Mouse (Mus musculus): Measurements from ENCODE around the gene Col26a1. TPM values are rescaled to one million over a fixed set of nuclear protein-coding genes. Genes with fewer than 3 reads are reported as not detected.
"Not testable (repeated sequence)": the region's sequence is repeated elsewhere in the genome, so short reads cannot be mapped to it uniquely, and the experiment has no call there.

Col26a1 gene
- total and polyA plus RNA-seq, 3 experiments: 0.72 TPM; not detected in 2

DNA sequence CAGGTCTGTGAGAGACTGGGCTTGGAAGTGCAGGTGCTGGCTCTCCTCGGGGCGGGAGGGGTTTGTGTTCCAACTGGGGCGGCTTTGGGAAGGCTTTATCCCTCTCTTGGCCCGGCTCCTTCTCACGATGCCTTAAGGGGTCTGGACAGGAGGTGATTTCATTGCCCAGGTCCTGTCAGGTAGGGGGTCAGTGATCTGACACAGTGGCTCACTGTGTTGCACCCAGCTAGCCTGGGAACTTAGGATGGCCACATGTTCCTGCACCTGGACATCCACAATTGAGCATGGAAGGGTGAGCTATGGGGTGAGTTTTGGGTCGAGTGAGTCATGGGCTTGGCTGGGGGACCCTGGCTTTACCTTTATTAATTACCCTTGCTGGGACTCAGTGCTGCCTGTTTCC is 144.1 kb downstream of the Col26a1 start:
- Histone ChIP-seq H3K9me3 (replicated peaks; ENCODE audit: low read length) (no peaks in the 10 kb centered on the region), H3K27ac (ENCODE audit: insufficient read depth, low read depth) (no peak overlapping the region), H3K9ac (ENCODE audit: insufficient read depth, low read depth) (no peak overlapping the region), H3K27me3 (replicated peaks) (peaks cover 68% of the 10 kb centered on the region), H3K4me1 (ENCODE audit: control insufficient read depth in 1 of 2, insufficient read depth in 2 of 2) (no peaks in the 10 kb centered on the region), H3K4me3 (replicated peaks in 1 of 3; ENCODE audit: low read depth in 2 of 3, low read length in 2 of 3, poor library complexity in 1 of 3) (no peak overlapping the region), H3K4me2 (ENCODE audit: insufficient read depth, low read depth, poor library complexity, severe bottlenecking) (no peak overlapping the region), H3K36me3 (replicated peaks in 1 of 2; ENCODE audit: control insufficient read depth in 1 of 2, insufficient read depth in 1 of 2, low read length in 1 of 2) (no peaks in the 10 kb centered on the region), H3K79me2 (replicated peaks; ENCODE audit: control insufficient read depth, extremely low read depth, insufficient read depth, poor library complexity, severe bottlenecking) (no peaks in the 10 kb centered on the region)
- dilution Hi-C loops (cut with MboI; ENCODE audit: extremely low pct_ligation_motif_present, extremely low pct_unique_long_range_greater_than_20kb, low sequenced_read_pairs): no loop called here
- DNase-seq (ENCODE audit: extremely low read depth): no peak
- in situ Hi-C loops (cut with MboI; ENCODE audit: low pct_ligation_motif_present, low pct_unique_long_range_greater_than_20kb, low sequenced_read_pairs): no loop called here
- TF ChIP-seq TBP (conservative IDR thresholded peaks at IDR 0.05; ENCODE audit: low read depth, low read length) (no peak), MXI1 (IDR thresholded peaks at IDR 0.05; ENCODE audit: low read depth, low read length) (no peak)

DNA sequence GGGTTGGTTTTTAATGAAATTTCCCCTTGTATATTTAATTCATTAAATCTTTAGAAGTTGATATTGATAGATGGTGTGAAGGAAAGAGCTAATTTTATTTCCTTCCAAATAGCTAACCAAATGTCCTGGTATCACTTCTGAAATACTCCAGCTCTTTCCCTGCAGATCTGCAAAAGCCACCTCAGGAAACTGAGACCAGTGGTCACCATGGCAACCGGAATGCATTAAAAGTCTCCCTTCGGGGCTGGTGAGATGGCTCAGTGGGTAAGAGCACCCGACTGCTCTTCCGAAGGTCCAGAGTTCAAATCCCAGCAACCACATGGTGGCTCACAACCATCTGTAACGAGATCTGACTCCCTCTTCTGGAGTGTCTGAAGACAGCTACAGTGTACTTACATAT is 156.7 kb downstream of the Col26a1 start:
- dilution Hi-C loops (cut with MboI; ENCODE audit: extremely low pct_ligation_motif_present, extremely low pct_unique_long_range_greater_than_20kb, low sequenced_read_pairs); H3K4me3 ChIP-seq (replicated peaks in 1 of 3; ENCODE audit: low read depth in 2 of 3, low read length in 2 of 3, poor library complexity in 1 of 3); H3K36me3 ChIP-seq (replicated peaks in 1 of 2; ENCODE audit: control insufficient read depth in 1 of 2, insufficient read depth in 1 of 2, low read length in 1 of 2); in situ Hi-C loops (cut with MboI; ENCODE audit: low pct_ligation_motif_present, low pct_unique_long_range_greater_than_20kb, low sequenced_read_pairs); H3K79me2 ChIP-seq (replicated peaks; ENCODE audit: control insufficient read depth, extremely low read depth, insufficient read depth, poor library complexity, severe bottlenecking); H3K4me2 ChIP-seq (ENCODE audit: insufficient read depth, low read depth, poor library complexity, severe bottlenecking); DNase-seq (ENCODE audit: extremely low read depth); H3K9ac ChIP-seq (ENCODE audit: insufficient read depth, low read depth); H3K4me1 ChIP-seq (ENCODE audit: control insufficient read depth in 1 of 2, insufficient read depth in 2 of 2); H3K27ac ChIP-seq (ENCODE audit: insufficient read depth, low read depth): not testable (repeated sequence)
- H3K27me3 ChIP-seq (replicated peaks): peaks cover 28% of the 10 kb centered on the region
- H3K9me3 ChIP-seq (replicated peaks; ENCODE audit: low read length): peaks cover 18% of the 10 kb centered on the region

DNA sequence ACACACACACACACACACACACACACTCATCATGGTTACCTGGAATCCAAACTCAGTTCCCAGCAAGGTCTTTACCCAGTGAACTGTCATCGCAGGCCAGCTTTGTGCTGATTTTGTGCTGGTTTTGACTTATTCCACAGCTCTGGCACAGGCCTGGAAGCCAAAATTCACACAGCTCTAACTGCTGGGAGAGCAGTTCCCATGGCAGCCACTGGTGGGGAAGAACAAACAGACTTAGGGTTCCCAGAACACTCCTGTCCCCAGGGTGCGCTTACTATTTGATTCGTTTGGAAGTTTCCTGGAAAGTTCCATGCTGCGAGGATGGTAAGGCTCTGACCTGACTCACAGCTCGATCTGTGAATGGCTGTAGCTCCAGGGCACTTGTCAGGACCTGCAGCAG is 161.4 kb downstream of the Col26a1 start:
- Histone ChIP-seq H3K4me2 (ENCODE audit: insufficient read depth, low read depth, poor library complexity, severe bottlenecking) (no peak overlapping the region), H3K9ac (ENCODE audit: insufficient read depth, low read depth) (no peak overlapping the region), H3K9me3 (replicated peaks; ENCODE audit: low read length) (peaks cover 11% of the 10 kb centered on the region), H3K4me1 (ENCODE audit: control insufficient read depth in 1 of 2, insufficient read depth in 2 of 2) (no peaks in the 10 kb centered on the region), H3K27ac (ENCODE audit: insufficient read depth, low read depth) (no peak overlapping the region), H3K27me3 (replicated peaks) (peaks cover 42% of the 10 kb centered on the region), H3K36me3 (replicated peaks in 1 of 2; ENCODE audit: control insufficient read depth in 1 of 2, insufficient read depth in 1 of 2, low read length in 1 of 2) (no peaks in the 10 kb centered on the region), H3K4me3 (replicated peaks in 1 of 3; ENCODE audit: low read depth in 2 of 3, low read length in 2 of 3, poor library complexity in 1 of 3) (no peak overlapping the region), H3K79me2 (replicated peaks; ENCODE audit: control insufficient read depth, extremely low read depth, insufficient read depth, poor library complexity, severe bottlenecking) (no peaks in the 10 kb centered on the region)
- no peak for DNase-seq (ENCODE audit: extremely low read depth)
- no peak for TF ChIP-seq UBTF (IDR thresholded peaks at IDR 0.05; ENCODE audit: low read depth, low read length)
- no peak for TF ChIP-seq PAX5 (IDR thresholded peaks at IDR 0.05; ENCODE audit: low read length)
- TF ChIP-seq IRF4 (IDR thresholded peaks at IDR 0.05; ENCODE audit: low read depth, low read length): no peak
- TF ChIP-seq CHD2 (IDR thresholded peaks at IDR 0.05; ENCODE audit: low read length): no peak
- TF ChIP-seq HCFC1 (IDR thresholded peaks at IDR 0.05; ENCODE audit: low read depth, low read length): no peak
- TF ChIP-seq NRF1 (IDR thresholded peaks at IDR 0.05; ENCODE audit: low read depth, low read length): no peak
- TF ChIP-seq SMC3 (IDR thresholded peaks at IDR 0.05; ENCODE audit: low read depth, low read length): no peak
- no peak for TF ChIP-seq ZMIZ1 (IDR thresholded peaks at IDR 0.05; ENCODE audit: low read depth, low read length)
- TF ChIP-seq USF2 (conservative IDR thresholded peaks at IDR 0.05; ENCODE audit: low read depth, low read length): no peak
- no peak for TF ChIP-seq ELF1 (IDR thresholded peaks at IDR 0.05; ENCODE audit: low read depth, low read length)
- TF ChIP-seq BHLHE40 (IDR thresholded peaks at IDR 0.05; ENCODE audit: low read depth, low read length): no peak
- TF ChIP-seq MAZ (IDR thresholded peaks at IDR 0.05; ENCODE audit: low read depth, low read length): no peak
- TF ChIP-seq JUN (IDR thresholded peaks at IDR 0.05; ENCODE audit: insufficient read depth, low read depth, low read length): no peak
- TF ChIP-seq ZKSCAN1 (IDR thresholded peaks at IDR 0.05; ENCODE audit: borderline replicate concordance, low read depth, low read length): no peak
- TF ChIP-seq TBP (conservative IDR thresholded peaks at IDR 0.05; ENCODE audit: low read depth, low read length): no peak
- dilution Hi-C loops (cut with MboI; ENCODE audit: extremely low pct_ligation_motif_present, extremely low pct_unique_long_range_greater_than_20kb, low sequenced_read_pairs): no loop called here
- in situ Hi-C loops (cut with MboI; ENCODE audit: low pct_ligation_motif_present, low pct_unique_long_range_greater_than_20kb, low sequenced_read_pairs): no loop called here
